Mouse (Mus musculus): ENCODE results near the gene Mfsd10. TPM values are rescaled to one million over a fixed set of nuclear protein-coding genes. Genes with fewer than 3 reads are reported as not detected.
A peak's percentile ranks its signal among the peaks of the same experiment; 100 is the strongest.

Gene Mfsd10
- 105 and 108 TPM in 2 replicates for polyA plus RNA-seq (2015; fragmentation: Nextera tagmentation; extraction: Ambion mirVana)

DNA sequence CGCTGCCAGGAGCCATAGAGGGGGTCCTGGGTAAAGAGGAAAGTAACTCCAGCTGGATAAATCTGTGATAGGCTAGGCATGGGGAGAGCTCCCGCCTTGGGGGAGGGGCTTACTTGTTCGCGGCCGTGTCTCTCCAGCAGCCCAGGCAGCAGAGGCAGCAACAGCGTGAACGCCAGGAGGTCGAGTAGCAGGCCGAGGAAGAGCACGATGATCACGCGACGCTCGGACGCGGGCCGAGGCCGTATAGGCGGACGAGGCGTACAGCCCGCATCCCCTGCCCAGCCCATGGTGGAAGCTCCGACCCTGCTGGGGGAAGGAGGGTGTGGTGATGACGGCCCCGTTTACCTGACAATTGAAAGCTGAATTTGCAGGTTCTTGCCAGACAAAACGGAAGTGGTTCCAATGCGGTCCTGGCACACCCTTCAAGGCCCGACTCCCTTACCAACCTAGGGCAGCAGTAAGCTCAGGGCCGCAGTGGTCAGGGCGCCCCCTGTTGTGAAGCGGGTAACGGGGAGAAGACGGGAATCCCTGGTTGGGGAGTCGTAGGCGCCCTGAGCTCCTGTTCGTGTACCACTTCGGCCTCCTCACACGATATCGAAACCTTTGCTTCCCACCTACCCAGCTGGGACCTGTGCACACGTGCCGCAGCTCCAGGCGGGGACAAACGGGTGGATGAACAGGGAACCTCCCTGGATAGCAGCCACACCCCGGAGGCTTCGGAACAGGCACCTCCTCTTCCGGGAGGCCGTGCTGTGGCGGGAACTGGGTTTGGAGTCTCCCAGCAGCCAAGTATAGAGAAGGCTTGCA is at the start of gene Mfsd10:
Gene Mfsd10, minus strand, starts transcription at position 732 of the 807 bp plus-strand sequence.
- H3K4me2 ChIP-seq: peak within 1 kb of the TSS; percentile 91
- ATAC-seq (ENCODE audit: low FRiP score): peak; percentile 94
- WGBS: under 1% methylated on average over 47 of the region's 48 CpGs
- H3K36me3 ChIP-seq: peaks cover 75% of the 10 kb centered on the region
- peak within 1 kb of the TSS; percentile 91 for H3K27ac ChIP-seq (replicated peaks)
- peak within 1 kb of the TSS; percentile 86 for H3K9ac ChIP-seq (replicated peaks)
- no peaks in the 10 kb centered on the region for H3K9me3 ChIP-seq (replicated peaks)
- H3K27me3 ChIP-seq (replicated peaks): no peaks in the 10 kb centered on the region
- peak within 1 kb of the TSS; percentile 64 for H3K4me3 ChIP-seq (replicated peaks)
- H3K4me1 ChIP-seq: peaks cover 30% of the 10 kb centered on the region

DNA sequence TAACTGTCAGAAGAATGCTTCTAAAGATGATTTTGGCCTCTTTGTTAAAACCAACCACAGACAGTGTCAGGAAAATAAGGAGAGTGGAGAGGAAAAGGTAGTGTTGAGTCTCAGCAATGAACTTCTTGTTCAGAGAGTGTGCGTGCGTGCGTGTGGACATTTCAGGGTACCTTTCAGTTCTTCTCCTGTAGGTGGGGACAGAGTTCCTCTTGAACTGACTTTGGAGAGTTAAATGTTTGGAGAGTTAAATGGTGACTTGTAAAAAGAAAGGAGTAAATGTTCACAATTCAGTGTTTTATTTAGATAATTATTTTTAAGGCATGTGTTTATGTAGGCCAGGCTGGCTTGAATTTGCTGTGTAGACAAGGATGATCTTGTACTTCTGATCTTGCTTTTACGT is 33.3 kb upstream of the Mfsd10 start:
- Histone ChIP-seq H3K27ac (replicated peaks) (no peak overlapping the region), H3K4me2 (no peak overlapping the region), H3K27me3 (replicated peaks) (no peaks in the 10 kb centered on the region), H3K4me3 (replicated peaks) (no peak overlapping the region), H3K4me1 (no peaks in the 10 kb centered on the region), H3K9me3 (replicated peaks) (no peaks in the 10 kb centered on the region), H3K36me3 (no peaks in the 10 kb centered on the region), H3K9ac (replicated peaks) (no peak overlapping the region)
- WGBS: 81% methylated on average over 4 of the region's 4 CpGs
- ATAC-seq (ENCODE audit: low FRiP score): no peak

DNA sequence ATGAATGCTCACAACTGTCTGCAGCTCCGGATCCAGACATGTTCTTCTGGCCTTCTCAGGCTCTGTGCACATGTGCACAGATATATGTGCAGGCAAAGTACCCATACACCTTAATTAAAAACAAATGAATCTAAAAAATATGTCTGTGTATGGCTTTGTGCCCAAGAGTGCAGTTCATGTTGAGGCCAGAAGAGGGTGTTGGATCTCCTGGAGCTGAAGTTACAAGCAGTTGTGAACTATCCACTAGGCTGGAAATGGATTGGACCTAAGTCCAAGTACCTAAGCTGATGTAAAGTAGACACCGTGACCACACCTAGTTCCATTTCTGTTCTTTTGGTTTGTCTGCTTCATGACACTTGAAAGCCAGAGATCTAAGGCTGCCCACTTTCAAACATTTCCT is 32.5 kb upstream of the Mfsd10 start:
- 82% methylated on average over 2 of the region's 2 CpGs for WGBS
- Histone ChIP-seq H3K27ac (replicated peaks) (no peak overlapping the region), H3K4me1 (no peaks in the 10 kb centered on the region), H3K36me3 (no peaks in the 10 kb centered on the region), H3K27me3 (replicated peaks) (no peaks in the 10 kb centered on the region), H3K4me3 (replicated peaks) (no peak overlapping the region), H3K4me2 (no peak overlapping the region), H3K9ac (replicated peaks) (no peak overlapping the region), H3K9me3 (replicated peaks) (no peaks in the 10 kb centered on the region)
- no peak for ATAC-seq (ENCODE audit: low FRiP score)

DNA sequence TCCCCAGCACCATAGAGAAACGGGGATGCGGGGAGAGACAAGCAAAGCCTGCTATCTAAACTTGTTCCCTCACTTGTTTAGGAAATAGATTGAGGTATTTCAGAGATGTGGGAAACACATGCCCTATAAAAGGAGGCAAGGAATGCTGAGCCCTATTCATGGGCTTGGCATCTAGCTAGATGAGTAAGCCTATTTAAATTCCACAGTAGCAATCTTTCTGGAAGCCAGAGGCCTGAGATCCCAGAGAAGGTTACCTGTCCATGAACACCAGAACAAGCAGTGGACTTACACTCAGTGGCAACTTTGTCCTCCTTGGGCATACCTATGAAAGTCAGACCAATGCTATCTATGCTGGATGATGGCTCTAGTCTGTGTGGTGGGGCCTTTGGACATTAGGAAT is 26.2 kb upstream of the Mfsd10 start:
- peaks cover 21% of the 10 kb centered on the region for H3K4me1 ChIP-seq
- H3K27me3 ChIP-seq (replicated peaks): no peaks in the 10 kb centered on the region
- H3K9ac ChIP-seq (replicated peaks): no peak overlapping the region
- H3K27ac ChIP-seq (replicated peaks): no peak overlapping the region
- no peak overlapping the region for H3K4me3 ChIP-seq (replicated peaks)
- no peak overlapping the region for H3K4me2 ChIP-seq
- no peaks in the 10 kb centered on the region for H3K36me3 ChIP-seq
- ATAC-seq (ENCODE audit: low FRiP score): no peak
- 98% methylated on average over 2 of the region's 2 CpGs for WGBS
- H3K9me3 ChIP-seq (replicated peaks): no peaks in the 10 kb centered on the region

DNA sequence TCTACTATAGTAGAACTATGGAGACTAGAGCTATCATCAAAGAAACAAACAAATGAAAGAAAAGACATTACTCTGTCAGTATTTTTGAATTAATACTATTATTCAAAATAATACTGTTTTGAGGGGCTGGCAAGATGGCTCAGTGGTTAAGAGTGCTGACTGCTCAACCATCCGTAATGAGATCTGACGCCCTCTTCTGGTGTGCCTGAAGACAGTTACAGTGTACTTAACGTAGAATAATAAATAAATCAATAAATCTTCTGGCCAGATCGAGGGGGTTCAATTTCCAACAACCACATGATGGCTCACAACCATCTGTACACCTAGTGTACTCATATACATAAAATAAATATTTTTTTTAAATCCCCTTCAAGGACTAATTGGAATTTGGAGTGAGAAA is 24.9 kb upstream of the Mfsd10 start:
- Histone ChIP-seq H3K27me3 (replicated peaks) (no peaks in the 10 kb centered on the region), H3K4me2 (no peak overlapping the region), H3K36me3 (peaks cover 7% of the 10 kb centered on the region), H3K4me1 (peaks cover 22% of the 10 kb centered on the region), H3K9ac (replicated peaks) (no peak overlapping the region), H3K9me3 (replicated peaks) (no peaks in the 10 kb centered on the region), H3K4me3 (replicated peaks) (no peak overlapping the region), H3K27ac (replicated peaks) (no peak overlapping the region)
- ATAC-seq (ENCODE audit: low FRiP score): no peak
- 82% methylated on average over 4 of the region's 4 CpGs for WGBS

DNA sequence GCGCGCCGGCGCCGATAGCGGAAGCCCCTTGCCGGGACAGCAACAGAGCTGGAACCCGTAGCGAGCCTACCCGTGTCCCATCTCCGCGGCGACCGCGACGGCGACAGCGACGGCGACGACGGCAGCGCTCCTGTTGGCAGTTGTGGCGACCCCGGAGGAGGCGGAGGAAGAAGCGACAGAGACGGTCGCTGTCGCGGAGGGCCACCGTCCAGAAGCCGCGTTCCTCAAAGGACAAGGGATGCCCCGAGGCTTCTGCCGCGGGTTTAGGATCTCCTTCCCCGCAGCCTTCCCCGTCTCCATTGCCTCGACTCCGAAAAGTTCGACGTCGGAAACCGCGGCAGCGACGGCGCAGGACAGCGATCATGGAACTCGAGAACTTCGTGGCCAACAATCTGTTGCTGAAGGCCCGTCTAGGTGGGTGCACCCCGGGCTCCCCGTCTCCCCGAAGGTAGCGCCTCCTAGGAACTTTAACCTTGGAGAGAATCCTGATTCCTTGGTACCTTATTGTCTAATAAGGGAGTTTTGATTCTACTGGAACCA is 23.6 kb upstream of the Mfsd10 start:
- Histone ChIP-seq H3K4me1 (peaks cover 22% of the 10 kb centered on the region), H3K9ac (replicated peaks) (peak overlapping the region; percentile 50), H3K36me3 (peaks cover 15% of the 10 kb centered on the region), H3K9me3 (replicated peaks) (no peaks in the 10 kb centered on the region), H3K27ac (replicated peaks) (peak overlapping the region; percentile 83), H3K27me3 (replicated peaks) (no peaks in the 10 kb centered on the region), H3K4me2 (peak overlapping the region; percentile 62), H3K4me3 (replicated peaks) (peak overlapping the region; percentile 68)
- no peak for ATAC-seq (ENCODE audit: low FRiP score)
- under 1% methylated on average over 56 of the region's 57 CpGs for WGBS

DNA sequence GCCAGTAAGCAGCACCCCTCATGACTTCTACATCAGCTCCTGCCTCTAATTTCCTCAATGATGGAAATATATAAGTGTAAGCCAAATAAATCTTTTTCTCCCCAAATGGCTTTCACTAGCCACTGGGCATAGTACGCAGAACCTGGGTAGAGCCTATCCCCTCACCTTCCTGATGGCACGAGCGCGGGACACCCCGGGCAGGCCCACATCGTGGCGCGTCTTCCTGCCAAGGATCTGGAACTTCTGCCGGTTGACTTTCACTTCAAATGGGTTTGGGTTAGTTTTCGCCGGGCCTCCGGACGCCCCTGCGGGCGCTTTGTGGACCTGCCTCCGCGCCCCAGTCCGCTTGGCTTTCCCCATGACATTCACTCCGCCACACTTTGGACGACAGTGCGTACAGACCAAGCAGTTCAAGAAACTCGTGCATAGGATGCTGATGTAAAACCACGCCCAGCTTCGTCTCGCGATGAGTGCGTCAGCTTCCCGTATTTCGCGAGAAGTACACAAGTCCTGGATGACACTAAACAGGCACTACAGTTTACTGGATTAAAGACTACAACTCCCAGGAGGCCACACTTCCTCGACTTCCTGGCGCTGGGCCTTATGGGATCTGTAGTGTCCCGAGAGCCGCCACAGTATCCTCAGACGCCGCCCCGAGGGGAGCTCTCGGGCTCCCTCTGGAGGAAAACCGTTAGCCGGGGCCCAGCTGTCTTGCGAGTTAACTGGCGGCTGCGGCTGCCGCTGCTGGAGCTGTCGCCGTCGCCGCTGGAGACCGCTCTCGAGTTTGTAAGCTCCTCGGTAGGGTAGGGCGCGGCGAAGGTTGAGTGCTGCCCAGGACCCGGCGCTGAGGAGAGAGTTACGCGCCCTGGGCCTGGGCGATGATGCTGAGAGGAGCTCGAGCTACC is 22.9 kb upstream of the Mfsd10 start, which contains the start of the genes Nop14 and Grk4:
Gene Nop14, minus strand, starts transcription at position 463 of the 905 bp plus-strand sequence.
Gene Grk4, plus strand, starts transcription at position 694 of the 905 bp plus-strand sequence.
- Histone ChIP-seq H3K27me3 (replicated peaks) (no peaks in the 10 kb centered on the region), H3K4me1 (peaks cover 22% of the 10 kb centered on the region), H3K27ac (replicated peaks) (peak within 1 kb of the TSS; percentile 83), H3K36me3 (peaks cover 22% of the 10 kb centered on the region), H3K9ac (replicated peaks) (peak within 1 kb of the TSS; percentile 51), H3K9me3 (replicated peaks) (no peaks in the 10 kb centered on the region), H3K4me3 (replicated peaks) (peak within 1 kb of the TSS; percentile 68), H3K4me2 (peak within 1 kb of the TSS; percentile 75)
- under 1% methylated on average over 60 of the region's 60 CpGs for WGBS
- peak; percentile 100 for ATAC-seq (ENCODE audit: low FRiP score)

DNA sequence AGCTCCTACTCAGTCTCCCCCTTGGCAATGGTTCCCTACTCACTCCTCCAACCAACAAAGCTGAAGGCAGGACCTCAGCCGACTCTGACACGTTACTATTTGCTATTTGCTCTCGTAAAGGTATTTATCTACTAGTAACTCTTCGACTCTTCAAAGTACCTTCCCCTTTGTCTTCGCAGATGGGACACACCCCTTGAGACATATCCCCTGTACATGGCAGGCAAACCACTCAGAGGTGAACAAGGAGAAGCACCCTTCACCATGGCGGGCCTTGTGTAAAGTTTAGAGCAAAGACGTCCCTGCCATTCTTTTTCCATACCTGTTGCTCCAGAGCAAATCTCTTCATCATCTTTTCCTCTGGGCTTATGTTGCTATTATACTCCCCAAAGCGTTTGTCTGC is 20.5 kb upstream of the Mfsd10 start:
- no peak overlapping the region for H3K4me2 ChIP-seq
- H3K4me1 ChIP-seq: peaks cover 22% of the 10 kb centered on the region
- no peak overlapping the region for H3K4me3 ChIP-seq (replicated peaks)
- no peak overlapping the region for H3K9ac ChIP-seq (replicated peaks)
- H3K27me3 ChIP-seq (replicated peaks): no peaks in the 10 kb centered on the region
- H3K36me3 ChIP-seq: peaks cover 46% of the 10 kb centered on the region
- H3K27ac ChIP-seq (replicated peaks): no peak overlapping the region
- 96% methylated on average over 8 of the region's 8 CpGs for WGBS
- H3K9me3 ChIP-seq (replicated peaks): no peaks in the 10 kb centered on the region
- no peak for ATAC-seq (ENCODE audit: low FRiP score)

DNA sequence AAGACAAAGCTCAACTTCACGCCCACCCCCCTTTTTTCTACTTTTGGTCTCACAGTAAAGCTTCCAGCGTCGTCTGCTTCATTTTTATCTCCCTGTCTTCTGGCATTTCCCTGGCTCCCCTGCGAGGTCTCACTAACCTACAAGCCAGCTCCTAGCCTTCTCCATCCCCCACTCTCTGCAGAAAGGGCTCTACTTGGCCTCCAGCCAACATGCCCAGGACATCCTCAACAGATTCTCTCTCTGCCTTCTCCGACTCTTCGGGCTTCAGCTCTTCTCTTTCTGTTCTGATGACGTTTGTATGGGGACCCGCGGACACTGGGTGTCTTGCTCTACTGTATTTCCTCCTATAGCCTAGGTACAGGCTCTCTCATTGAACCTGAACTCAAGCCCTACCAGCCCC is 17.9 kb upstream of the Mfsd10 start:
- H3K27me3 ChIP-seq (replicated peaks): no peaks in the 10 kb centered on the region
- peaks cover 73% of the 10 kb centered on the region for H3K36me3 ChIP-seq
- no peak overlapping the region for H3K9ac ChIP-seq (replicated peaks)
- no peak overlapping the region for H3K4me3 ChIP-seq (replicated peaks)
- H3K4me1 ChIP-seq: peaks cover 11% of the 10 kb centered on the region
- H3K9me3 ChIP-seq (replicated peaks): no peaks in the 10 kb centered on the region
- 86% methylated on average over 9 of the region's 9 CpGs for WGBS
- no peak for ATAC-seq (ENCODE audit: low FRiP score)
- H3K27ac ChIP-seq (replicated peaks): no peak overlapping the region
- H3K4me2 ChIP-seq: no peak overlapping the region

DNA sequence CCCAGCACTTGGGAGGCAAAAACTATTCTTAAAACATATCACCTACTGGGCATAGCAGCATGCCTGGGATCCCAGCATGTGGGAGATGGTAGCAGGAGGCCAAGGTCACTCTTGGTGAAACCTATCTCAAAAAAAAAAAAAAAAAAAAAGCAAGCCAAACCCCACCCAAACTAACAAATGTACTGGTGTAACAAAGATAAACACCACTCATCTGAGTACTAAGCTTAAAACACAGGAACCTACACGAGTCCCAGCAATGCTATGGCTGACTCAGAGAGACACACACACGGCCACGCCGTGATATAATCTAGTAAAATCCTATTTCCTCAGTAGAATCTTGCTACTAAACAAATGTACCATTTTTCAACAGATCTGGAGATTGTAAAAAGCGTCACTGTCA is 15.9 kb upstream of the Mfsd10 start:
- Histone ChIP-seq H3K4me1 (no peaks in the 10 kb centered on the region), H3K9ac (replicated peaks) (no peak overlapping the region), H3K4me3 (replicated peaks) (no peak overlapping the region), H3K27ac (replicated peaks) (no peak overlapping the region), H3K36me3 (peaks cover 90% of the 10 kb centered on the region), H3K9me3 (replicated peaks) (no peaks in the 10 kb centered on the region), H3K27me3 (replicated peaks) (no peaks in the 10 kb centered on the region), H3K4me2 (no peak overlapping the region)
- WGBS: 94% methylated on average over 5 of the region's 5 CpGs
- no peak for ATAC-seq (ENCODE audit: low FRiP score)

DNA sequence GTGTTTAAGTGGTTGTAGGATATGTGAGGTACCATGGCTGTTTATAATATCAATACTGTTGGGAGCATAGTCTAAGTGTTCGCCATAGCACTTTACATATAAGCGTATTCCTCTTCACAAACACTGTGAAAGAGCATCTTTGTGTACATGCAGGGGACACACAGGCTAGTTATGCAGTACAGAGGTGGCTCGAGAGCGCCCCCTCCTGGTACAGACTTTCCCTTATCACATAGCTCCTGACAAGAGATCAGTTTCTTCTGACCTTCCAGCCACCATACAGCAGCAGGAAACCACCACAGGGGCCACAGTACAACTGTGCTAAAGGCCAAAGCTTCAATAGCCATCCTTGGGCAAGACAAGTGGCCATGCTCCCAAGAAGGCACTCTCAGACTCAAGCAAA is 10.6 kb upstream of the Mfsd10 start:
- Histone ChIP-seq H3K4me1 (no peaks in the 10 kb centered on the region), H3K9me3 (replicated peaks) (no peaks in the 10 kb centered on the region), H3K4me3 (replicated peaks) (no peak overlapping the region), H3K27me3 (replicated peaks) (no peaks in the 10 kb centered on the region), H3K36me3 (peaks cover 96% of the 10 kb centered on the region), H3K9ac (replicated peaks) (no peak overlapping the region), H3K27ac (replicated peaks) (no peak overlapping the region), H3K4me2 (no peak overlapping the region)
- 43% methylated on average over 4 of the region's 4 CpGs for WGBS
- ATAC-seq (ENCODE audit: low FRiP score): no peak
